Mouse (Mus musculus) limb, embryonic 14.5 days (tissue): Measurements from ENCODE around the gene Trmt10c. TPM values are rescaled to one million over a fixed set of nuclear protein-coding genes. Genes with fewer than 3 reads are reported as not detected.

Experiments
- ATAC-seq: fragments of 200-750 bp; cut with Nextera tagmentation; 2 replicates; pipeline ENCODE4 v1.8.0; 2017; ENCODE audit warnings: low read depth, moderate number of reproducible peaks, moderate TSS enrichment; ENCODE audit not compliant: low FRiP score
- DNase-seq: peaks from one replicate; pipeline ENCODE4 v3.0.0-alpha.2; 2015; ENCODE audit warnings: low spot score
- H3K27ac ChIP-seq: fragments of 300-500 bp; sonication (generic); replicated peaks from 2 replicates; pipeline ENCODE4 v1.5.1; 2014; ENCODE audit warnings: low read depth, mild to moderate bottlenecking, low read length, moderate library complexity, mixed read lengths
- H3K27me3 ChIP-seq: fragments of 300-500 bp; sonication (generic); 2 replicates; pipeline ENCODE4 v1.6.1; 2014; ENCODE audit warnings: low read length, mixed read lengths; ENCODE audit not compliant: control insufficient read depth, insufficient read depth
- H3K36me3 ChIP-seq: fragments of 300-500 bp; sonication (generic); 2 replicates; pipeline ENCODE4 v1.6.1; 2014; ENCODE audit warnings: mild to moderate bottlenecking, low read length, moderate library complexity, mixed read lengths; ENCODE audit not compliant: control insufficient read depth, insufficient read depth
- H3K4me1 ChIP-seq: fragments of 300-500 bp; sonication (generic); 2 replicates; pipeline ENCODE4 v1.6.1; 2014; ENCODE audit warnings: antibody characterized with exemption, low read length, mixed read lengths; ENCODE audit not compliant: control insufficient read depth, insufficient read depth
- H3K4me2 ChIP-seq: fragments of 300-500 bp; sonication (generic); replicated peaks from 2 replicates; pipeline ENCODE4 v1.6.1; 2014; ENCODE audit warnings: low read depth, mild to moderate bottlenecking, low read length, moderate library complexity; ENCODE audit not compliant: severe bottlenecking
- H3K4me3 ChIP-seq: fragments of 300-500 bp; sonication (generic); replicated peaks from 2 replicates; pipeline ENCODE4 v1.5.1; 2014; ENCODE audit warnings: low read length
- H3K9ac ChIP-seq: fragments of 300-500 bp; sonication (generic); 2 replicates; pipeline ENCODE4 v1.6.1; 2014; ENCODE audit warnings: mild to moderate bottlenecking, low read depth, low read length, moderate library complexity; ENCODE audit not compliant: severe bottlenecking
- H3K9me3 ChIP-seq: fragments of 300-500 bp; sonication (generic); 2 replicates; pipeline ENCODE4 v1.6.1; 2016; ENCODE audit warnings: low read length; ENCODE audit not compliant: control insufficient read depth
- POLR2A ChIP-seq: fragments of 200-500 bp; IDR thresholded peaks from 2 replicates; pipeline ENCODE4 v1.8.0; 2012; ENCODE audit warnings: inconsistent platforms, mild to moderate bottlenecking, moderate library complexity, borderline replicate concordance; ENCODE audit not compliant: insufficient read depth, insufficient read length; ENCODE audit errors: extremely low read depth
- WGBS: fragments of 180-500 bp; shearing (Covaris S2); extraction: QIAGEN DNeasy Blood & Tissue Kit; methylation state at CpG from one replicate; pipeline ENCODE4 v1.1.7; 2014; 5-methylcytosine and 5-hydroxymethylcytosine counted together
- polyA plus RNA-seq, 2 experiments: library from polyadenylated mRNA; depleted of rRNA in 1 of 2; stranded (reverse) in 1 of 2; unstranded in 1 of 2; fragments of >200 nt; fragmentation: Nextera tagmentation in 1 of 2; extraction: Ambion mirVana in 1 of 2; gene quantifications; 2 replicates each; pipeline versions ENCODE4 v1.2.1 to v1.2.3; 2012 to 2014

Gene Trmt10c
- polyA plus RNA-seq (2012; rRNA removed) (7.8 and 11.3 TPM in 2 replicates), polyA plus RNA-seq (2014; fragmentation: Nextera tagmentation; extraction: Ambion mirVana) (25.7 and 26.9 TPM in 2 replicates)

- Histone ChIP-seq H3K9me3 (no peaks in the 10 kb centered on the region), H3K36me3 (peaks cover 28% of the 10 kb centered on the region), H3K4me1 (peaks cover 12% of the 10 kb centered on the region), H3K27me3 (no peaks in the 10 kb centered on the region), H3K27ac (peak within 1 kb of the TSS; percentile 88), H3K9ac (peak within 1 kb of the TSS; percentile 83), H3K4me3 (peak within 1 kb of the TSS; percentile 92), H3K4me2 (peak within 1 kb of the TSS; percentile 58)
- whole genome bisulfite sequencing = 1% methylated on average over 51 of the region's 63 CpGs
- peak; percentile 100 for ATAC-seq
- DNase-seq = peak; percentile 91
- peak; percentile 86; the same call in 1 of the 2 replicates for TF ChIP-seq POLR2A
Measured at GRCm38 (mm10) chr16:56037138-56038010, at the start of gene Trmt10c. Trmt10c (minus strand) TSS chr16:56037819.

DNA sequence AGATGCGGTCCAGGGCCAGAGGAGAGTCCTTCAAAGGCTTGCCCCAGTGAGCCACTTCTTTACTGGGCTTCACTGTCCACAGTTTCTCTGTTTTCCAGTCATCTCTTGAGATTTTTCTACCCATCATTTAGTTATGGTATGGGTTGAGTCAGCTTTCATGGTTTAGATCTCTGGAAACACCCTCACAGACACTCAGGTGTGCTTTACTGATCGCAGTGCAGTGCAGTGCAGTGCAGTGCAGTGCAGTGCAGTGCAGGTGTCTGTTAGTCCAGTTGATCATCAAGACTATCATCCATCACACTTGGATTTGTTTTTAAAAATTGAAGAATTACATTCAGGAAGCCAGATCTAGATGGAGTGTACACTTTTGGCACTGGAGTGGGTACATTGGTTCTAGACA, 48.7 kb upstream of the Trmt10c start:
- Histone ChIP-seq H3K27ac (no peak overlapping the region), H3K9me3 (no peaks in the 10 kb centered on the region), H3K9ac (no peak overlapping the region), H3K4me2 (no peak overlapping the region), H3K27me3 (no peaks in the 10 kb centered on the region), H3K4me3 (no peak overlapping the region), H3K36me3 (peaks cover 26% of the 10 kb centered on the region), H3K4me1 (no peaks in the 10 kb centered on the region)
- no peak for ATAC-seq
- TF ChIP-seq POLR2A = no peak
- WGBS = 92% methylated on average over 2 of the region's 2 CpGs
- no peak for DNase-seq

GRCm38 (mm10) chr16:56081691-56082090, 44.1 kb upstream of the Trmt10c start:
- TF ChIP-seq POLR2A = no peak
- Histone ChIP-seq H3K27me3 (no peaks in the 10 kb centered on the region), H3K36me3 (peaks cover 10% of the 10 kb centered on the region), H3K4me1 (peaks cover 2% of the 10 kb centered on the region; the same call in 1 of the 2 replicates), H3K9me3 (no peaks in the 10 kb centered on the region), H3K27ac (no peak overlapping the region), H3K4me3 (no peak overlapping the region), H3K9ac (no peak overlapping the region), H3K4me2 (no peak overlapping the region)
- ATAC-seq (no peak), DNase-seq (no peak)
- 88% methylated on average over 4 of the region's 4 CpGs for WGBS

- no peak for TF ChIP-seq POLR2A
- Histone ChIP-seq H3K4me3 (no peak overlapping the region), H3K4me2 (no peak overlapping the region), H3K4me1 (peaks cover 10% of the 10 kb centered on the region), H3K9ac (no peak overlapping the region), H3K36me3 (peaks cover 5% of the 10 kb centered on the region; the same call in 1 of the 2 replicates), H3K9me3 (no peaks in the 10 kb centered on the region), H3K27me3 (no peaks in the 10 kb centered on the region), H3K27ac (no peak overlapping the region)
- 86% methylated on average over 1 of the region's 1 CpGs for WGBS
- no peak for DNase-seq
- ATAC-seq = no peak
Measured at GRCm38 (mm10) chr16:56079419-56079818, 41.8 kb upstream of the Trmt10c start.

DNA sequence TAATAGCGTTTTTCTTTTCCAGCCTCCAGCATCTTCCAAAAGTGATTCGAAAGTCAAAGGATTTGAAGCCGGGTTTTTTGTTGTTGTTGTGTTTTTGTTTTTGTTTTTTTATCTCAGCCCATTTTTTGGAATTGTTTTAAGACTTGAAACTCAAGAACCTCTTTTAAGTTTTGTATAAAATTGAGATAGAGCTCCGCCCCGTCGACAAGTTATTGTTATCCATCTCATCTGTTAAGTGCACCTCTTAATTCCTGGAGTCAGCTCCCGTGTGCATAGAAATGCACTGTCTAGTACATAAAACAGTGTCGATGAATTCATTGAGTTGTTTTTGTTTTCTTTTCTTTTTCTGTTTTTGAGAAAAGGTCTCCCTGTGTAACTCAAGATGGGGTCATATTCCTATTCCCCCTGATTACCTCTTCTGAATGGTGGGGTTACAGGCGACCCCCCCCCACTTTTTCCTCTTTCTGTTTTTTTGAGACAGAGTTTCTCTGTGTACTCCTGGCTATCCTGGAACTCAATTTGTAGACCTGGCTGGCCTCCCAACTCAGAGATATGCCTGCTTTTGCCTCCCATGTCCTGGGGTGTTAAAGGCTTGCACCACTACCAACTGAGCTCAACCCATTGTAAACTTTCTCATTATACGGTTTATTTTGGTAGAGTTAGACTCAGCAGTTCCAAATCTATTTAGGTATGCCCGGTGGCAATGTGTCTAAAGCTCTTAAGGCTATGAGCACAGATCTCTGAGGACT, 38.7 kb upstream of the Trmt10c start:
- TF ChIP-seq POLR2A = no peak
- Histone ChIP-seq H3K9me3 (no peaks in the 10 kb centered on the region), H3K4me1 (peaks cover 10% of the 10 kb centered on the region), H3K4me3 (peak overlapping the region; percentile 63), H3K4me2 (peak overlapping the region; percentile 52), H3K27me3 (no peaks in the 10 kb centered on the region), H3K27ac (no peak overlapping the region), H3K36me3 (no peaks in the 10 kb centered on the region), H3K9ac (peak overlapping the region; percentile 68)
- DNase-seq (no peak), ATAC-seq (no peak)
- WGBS = 14% methylated on average over 11 of the region's 11 CpGs
